Mouse (Mus musculus): ENCODE measurements around the gene Arih1.
"Not testable (repeated sequence)": the region's sequence is repeated elsewhere in the genome, so short reads cannot be mapped to it uniquely, and the experiment has no call there.

Arih1 gene

DNA sequence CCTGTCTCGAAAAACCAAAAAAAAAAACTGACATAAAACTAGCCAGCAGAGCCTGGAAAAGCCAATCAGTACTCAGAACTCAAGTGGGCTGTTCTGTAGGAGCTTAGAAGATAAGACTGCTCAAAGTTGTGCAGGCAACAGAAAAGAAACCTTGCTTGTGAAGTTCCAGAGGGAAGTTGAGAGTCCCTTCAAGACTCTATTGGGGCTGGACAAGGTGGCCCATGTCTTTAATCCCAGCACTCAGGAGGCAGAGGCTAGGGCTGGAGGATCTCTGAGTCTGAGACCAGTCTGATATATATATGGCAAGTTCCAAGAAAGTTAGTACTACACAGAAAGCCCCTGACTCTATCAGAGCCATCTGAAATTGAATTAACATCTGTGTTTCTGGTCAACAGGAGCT, 28.0 kb downstream of the Arih1 start:
- DNase-seq = no peak

DNA sequence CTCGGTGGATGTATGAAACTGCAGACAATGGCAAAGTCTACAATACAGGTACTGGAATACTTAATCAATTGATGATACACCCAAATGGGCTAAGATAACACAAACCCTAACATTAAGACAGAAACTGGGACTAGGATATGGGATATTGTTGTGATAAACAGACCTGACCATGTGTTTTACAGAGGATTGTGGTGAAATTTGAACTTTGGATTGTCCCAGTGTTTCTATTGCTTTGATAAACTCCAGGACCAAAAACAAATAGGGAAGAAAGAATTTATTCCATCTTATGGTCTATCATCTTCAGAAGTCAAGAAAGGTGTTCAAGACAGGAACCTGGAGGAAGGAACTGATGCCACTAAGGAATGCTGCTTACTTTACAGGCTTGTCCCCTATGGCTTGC, 28.7 kb downstream of the Arih1 start:
- no peak for DNase-seq

DNA sequence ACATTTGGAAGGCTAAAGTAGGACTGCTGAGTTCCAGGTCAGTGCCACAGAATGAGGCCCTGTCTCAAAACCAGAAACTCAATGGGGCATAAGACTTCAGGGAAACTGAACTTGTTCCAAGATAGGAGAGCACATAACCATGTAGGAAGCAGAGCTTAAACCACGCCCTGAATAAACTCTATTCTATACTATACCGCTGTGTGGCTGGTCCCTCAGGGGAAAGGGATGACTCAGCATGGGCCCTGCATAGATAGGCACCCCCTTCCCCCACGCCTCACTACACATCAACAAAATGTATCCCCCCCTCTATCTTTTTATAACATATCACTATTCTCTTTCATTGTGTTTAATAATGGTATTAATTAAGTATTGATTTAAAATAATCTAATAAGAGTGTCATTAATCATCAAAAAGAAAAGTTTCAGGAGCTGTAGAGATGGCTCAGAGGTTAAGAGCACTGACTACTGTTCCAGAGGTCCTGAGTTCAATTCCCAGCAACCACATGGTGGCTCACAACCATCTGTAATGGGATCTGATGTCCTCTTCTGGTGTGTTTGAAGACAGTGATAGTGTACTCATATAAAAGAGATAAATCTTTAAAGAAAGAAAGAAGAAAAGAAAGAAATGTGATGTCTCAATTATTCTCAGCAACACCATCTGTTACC, 30.9 kb downstream of the Arih1 start:
- DNase-seq = no peak

DNA sequence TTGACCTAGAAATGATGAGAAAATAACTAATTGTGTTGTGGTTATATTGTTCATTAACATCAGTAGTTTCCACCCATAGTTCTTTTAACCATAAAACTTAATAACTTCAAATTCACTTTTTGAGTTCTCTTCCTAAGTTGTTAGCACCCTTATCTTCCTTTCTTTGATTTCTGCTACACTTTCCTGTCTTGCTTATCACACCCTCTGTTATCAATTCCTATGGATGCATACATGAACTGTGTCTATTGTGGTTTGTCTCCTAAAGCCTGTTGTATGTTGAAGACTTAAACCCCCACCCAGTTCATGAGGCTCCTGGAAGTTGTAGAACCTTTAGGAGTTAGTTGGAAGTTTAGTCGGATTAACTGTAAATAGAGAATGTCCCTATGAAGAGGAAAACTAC, 52.7 kb downstream of the Arih1 start:
- no peak for DNase-seq

DNA sequence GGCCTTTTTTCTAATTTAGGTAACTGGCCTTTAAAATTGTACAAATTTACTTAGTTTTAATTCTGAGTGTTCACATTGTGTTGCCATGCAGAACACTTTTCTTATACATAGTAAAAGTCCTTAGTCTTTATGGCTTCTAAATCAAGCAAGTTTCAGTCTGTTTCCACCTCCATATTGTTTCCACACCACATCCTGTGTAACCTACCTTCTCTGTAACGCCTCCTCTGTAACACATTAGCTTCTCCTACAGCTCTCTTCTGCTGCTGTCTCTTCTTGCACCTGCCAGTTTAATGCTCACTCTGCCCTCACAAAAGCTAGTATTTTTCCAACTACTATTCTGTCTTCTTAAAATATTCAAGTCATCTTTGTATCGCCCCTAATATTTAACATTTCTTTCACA, 54.8 kb downstream of the Arih1 start:
- DNase-seq = no peak

DNA sequence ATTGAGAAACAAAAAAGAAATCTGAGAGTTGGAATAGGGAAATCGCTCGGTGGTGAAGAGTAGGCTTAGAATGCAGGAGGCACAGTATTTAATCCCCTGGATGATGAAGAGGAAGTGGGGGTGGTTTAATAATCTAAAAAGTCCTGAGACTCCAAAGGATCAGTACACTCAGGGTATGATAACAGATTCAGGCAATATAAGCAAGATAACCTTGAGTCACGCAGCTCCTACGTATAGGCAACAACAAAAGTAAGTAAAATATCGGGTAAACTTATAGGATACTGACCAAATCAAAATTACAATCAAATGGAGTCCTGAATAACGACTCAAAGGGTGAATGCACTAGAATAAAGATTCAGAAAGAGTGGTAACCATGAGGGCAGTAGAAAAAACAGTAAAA, 65.9 kb downstream of the Arih1 start:
- no peak for DNase-seq

DNA sequence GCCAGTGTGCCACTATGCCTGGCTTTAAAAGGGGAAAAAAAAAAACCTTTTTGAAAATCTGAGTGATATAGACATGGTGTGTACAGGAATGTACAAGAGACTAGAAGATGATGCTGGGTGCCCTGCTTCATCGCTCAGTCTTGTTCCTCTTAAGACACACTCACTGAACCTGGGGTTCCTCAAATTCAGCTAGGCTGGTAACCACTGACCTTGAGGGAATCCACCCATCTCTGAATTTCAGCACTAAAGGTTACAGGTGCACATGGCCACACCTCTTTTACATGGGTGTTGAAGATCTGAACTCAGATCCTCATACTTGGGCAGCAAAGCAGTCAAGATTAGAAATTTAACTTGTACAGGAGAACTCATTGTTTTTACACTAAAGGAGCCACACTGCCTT, 79.1 kb downstream of the Arih1 start:
- DNase-seq = no peak

DNA sequence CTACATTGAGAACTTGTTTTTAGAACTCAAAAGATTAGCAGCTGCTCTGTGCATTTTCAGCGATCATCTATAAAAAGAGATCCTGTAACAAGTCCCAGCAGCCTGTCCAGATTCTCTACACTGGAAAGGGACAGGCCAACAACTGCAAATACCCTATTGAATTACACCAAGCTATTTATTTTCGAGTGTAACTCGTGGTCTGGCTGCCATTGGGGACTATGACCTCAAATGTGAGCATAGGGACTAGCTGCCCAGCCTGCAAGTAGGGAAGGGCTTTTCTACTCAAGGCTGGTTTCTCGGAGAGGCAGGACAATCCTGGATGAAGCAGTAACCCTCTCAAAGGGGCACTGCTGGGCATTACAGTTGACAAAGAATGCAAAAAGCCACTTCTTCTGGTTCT, 97.3 kb downstream of the Arih1 start:
- DNase-seq = no peak

DNA sequence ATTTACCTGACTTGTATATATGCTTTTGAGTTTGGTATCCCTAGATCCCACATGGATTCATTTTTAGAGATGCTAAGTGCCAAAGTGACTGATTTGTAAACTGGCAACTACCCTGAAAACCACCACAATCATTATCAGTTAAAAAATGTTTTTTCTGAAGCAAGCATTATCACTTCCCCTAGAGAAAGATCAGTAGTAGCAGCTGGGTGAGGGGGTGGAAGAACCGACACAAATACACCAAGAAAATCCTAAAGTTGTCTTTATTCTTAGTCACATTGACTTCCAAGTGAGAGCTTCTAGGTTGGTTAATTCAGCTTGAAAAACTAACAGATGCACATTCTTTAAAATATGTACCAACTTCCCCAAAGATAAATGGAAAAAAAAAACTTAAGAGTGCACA, 98.1 kb downstream of the Arih1 start:
- DNase-seq = no peak

DNA sequence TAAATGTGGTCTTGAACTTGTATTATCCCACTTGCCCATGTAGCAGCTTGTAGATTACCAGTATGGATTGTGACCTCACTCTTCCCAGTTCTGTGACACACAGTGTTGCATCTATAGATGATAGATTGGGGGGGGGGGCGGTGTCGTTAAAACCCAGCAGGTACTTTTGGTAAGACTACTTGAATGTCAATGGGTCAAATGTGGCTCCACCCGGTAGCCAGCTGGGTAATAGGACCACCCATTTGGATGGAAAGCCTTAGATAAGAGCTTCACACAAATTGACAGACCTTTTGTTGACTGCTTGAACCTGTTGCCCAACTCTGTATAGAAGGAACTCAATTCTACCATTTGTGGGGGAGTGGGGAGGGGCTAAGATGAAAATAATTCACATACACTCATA, 99.0 kb downstream of the Arih1 start:
- no peak for DNase-seq

DNA sequence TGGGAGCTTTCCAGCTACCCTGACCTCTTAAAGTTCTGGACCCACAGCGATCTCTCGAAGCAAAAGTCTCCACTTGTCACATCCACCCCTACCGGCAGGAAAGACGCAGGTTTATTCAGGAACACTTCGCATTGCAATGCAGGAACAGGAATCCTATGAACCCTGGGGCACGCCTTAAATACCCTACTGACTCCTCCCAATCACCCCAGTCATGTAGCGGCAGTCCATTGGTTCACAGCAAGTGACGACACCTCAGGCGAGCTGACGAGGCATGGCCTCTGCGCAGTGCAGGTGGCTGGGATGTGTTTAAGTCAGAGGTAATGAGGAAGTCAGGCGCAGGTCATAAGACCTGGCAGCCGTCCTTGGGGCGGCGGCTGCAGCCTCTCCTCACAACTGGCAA, 110.8 kb downstream of the Arih1 start:
- DNase-seq = no peak

DNA sequence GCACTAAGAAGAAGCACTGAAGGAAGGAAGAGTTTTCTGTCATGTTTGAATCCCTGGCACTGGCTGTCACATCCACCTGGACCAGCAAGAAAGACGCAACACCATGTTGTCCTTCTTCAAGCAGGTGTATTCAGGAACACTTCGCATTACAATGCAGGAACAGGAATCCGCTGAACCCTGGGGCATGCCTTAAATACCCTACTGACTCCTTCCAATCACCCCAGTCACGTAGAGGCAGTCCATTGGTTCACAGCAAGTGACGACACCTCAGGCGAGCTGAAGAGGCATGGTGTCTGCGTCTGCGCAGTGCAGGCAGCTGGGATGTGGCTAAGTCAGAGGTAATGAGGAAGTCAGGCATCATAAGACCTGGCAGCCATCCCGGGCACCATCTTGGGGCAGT, 116.8 kb downstream of the Arih1 start:
- DNase-seq = no peak

DNA sequence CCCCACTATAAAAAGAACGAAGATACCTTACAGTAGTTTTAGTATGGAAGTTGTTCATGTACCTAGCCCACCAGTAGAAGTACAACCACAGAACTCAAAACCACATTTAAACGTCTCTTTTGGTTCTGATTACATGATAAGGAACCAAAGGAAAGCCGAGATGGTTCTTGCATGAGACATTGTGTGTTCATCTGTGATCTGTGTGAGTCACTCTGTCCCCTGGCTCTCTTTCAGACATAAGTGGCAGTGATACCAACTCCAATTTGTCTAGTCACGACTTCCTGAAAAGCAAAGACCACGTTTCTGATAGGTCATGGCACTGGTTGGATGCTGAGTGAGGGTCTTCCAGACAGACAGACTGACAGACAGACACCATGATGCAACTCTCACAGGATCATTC, 117.2 kb downstream of the Arih1 start:
- no peak for DNase-seq

DNA sequence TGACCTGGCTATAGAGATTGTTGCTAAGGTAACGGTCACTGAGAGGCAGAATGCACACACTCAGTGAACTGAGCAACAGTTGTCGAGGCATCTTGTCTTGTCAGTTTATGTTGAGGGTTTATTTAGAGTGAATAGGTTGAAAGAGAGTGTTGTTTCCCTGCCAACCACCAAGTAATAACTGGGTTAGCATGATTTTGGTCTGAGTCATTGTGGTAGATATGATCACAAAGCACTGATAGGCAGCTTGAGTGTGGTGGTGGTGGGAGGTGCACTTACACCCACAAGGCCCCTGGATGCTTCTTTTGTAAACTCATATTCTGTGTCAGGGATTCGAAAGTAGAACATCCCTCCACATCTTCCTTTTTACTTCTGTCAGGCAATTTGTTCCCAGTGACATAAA, 125.9 kb downstream of the Arih1 start:
- not testable (repeated sequence) for DNase-seq

DNA sequence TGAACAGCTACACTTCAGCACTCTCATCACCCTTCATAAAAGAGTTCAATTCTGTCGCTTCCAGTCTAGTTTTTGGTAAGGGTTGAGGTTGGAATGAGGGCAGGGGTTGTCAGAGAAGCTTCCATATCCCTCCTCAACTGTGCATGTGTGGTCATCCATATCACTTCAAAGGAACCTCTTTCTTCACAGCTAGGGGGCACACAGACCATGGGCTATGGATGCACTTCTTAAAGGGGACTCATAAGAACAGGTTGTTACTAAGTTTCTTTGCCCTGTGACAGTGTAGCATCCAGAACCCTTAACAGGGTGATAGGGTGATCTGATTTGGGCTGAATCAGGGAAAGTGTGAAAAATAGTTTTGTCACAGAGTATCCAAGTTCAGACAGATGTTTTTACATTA, 128.4 kb downstream of the Arih1 start:
- DNase-seq = not testable (repeated sequence)

DNA sequence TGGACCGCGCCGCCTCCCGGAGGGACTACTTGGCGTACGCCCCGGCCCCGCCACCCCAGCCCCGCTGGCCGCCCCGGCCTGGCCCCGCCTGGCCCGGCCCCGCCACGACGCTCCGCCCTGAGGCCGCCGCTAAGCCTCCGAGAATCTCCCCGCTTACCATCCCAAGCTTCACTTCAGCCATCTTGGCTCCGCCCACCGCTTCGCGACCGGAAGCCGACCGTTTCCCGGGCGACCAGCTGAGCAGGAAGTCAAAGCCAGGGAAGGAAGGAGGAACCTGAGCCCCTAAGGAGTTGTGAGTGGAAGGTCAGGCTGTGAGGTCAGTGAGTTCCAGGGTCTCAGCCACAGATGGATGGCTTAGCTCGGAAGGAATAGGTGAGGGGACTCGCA, 133.2 kb downstream of the Arih1 start, which contains the start of gene Bbs4:
Bbs4 (minus strand) TSS at position 256 of the 387 bp plus-strand sequence.
- peak; percentile 93 for DNase-seq

DNA sequence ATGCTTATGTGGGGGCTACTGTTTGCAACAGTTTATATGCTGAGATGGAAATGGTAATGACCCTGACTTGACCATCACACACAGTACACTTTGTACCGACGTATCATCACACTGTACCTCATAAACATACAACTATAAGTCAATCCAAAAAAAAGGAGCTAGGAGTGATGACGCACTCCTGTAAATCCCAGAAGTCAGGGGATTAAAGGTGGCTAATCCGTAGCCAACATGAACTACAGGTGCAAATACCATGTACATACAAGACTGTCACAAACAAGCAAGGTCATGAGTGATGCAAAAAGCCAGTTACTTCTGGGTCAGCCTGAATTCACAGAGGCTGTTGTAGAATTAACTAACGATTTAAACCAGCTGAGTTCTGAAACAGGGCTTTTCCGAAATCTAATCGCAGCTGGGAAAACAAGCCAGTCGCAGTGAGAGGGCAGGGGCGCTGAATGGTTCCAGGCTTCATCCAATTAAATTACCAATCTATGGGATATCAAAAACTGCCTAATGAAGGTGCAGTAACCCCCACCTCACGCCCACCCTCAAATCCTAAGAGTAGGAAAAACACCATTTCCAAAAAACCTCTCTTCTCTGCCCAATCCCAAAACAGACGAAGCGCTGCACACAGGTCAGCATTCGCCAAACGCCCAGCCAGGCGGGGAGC, 133.7 kb downstream of the Arih1 start:
- no peak for DNase-seq

DNA sequence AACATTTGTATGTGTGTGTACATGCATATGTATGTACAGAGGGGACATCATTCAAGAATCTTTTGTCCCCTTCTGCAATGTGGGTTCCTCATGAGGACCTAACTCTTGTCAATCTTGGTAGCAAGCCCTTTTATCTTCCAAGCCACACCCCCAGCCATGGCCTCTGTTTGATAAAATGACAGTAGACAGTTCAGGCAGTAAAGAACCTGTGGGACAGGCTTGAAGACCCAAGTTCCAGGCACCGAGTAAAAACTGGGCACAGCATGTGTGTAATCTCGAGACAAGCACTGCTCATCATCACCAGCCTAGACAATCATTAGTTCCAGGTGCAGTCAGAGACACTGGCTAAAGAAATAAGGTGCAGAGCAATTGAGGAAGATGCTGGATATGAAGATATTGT, 140.2 kb downstream of the Arih1 start:
- DNase-seq = no peak

DNA sequence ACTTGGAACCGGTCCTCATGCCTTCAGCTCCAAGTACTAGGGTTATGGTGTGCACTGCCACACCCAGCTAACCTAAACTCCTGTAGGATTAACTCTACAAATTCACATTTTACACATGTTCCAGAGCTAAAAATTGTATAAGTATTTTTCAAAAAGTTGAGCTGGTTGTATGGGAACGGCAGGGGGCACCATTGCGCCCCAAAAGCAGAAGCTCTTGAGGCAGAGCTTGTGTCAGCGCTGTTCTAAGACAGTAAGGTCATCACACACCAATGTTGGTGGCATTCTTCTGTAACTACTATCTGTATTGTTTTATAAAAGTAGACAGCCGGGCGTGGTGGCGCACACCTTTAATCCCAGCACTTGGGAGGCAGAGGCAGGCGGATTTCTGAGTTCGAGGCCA, 146.4 kb downstream of the Arih1 start:
- peak; percentile 11 for DNase-seq

DNA sequence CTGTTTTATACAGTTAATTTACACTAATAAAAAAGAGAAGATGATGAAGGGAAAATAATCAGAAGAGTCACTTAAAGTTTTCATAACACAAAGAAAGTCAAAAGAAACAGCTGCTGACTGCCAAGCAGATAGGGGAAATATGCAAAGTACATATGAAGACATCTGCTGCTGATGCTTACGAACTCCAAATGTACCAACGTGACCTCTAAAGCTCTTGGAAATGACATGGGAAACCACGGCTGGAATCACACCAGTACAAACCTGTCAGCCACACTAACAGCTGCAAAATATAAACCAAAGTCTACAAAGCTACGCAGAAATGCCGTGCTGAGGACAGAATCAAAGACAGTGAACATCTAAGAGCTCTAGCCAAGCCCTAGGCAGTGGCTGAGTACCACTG, 147.3 kb downstream of the Arih1 start:
- no peak for DNase-seq

DNA sequence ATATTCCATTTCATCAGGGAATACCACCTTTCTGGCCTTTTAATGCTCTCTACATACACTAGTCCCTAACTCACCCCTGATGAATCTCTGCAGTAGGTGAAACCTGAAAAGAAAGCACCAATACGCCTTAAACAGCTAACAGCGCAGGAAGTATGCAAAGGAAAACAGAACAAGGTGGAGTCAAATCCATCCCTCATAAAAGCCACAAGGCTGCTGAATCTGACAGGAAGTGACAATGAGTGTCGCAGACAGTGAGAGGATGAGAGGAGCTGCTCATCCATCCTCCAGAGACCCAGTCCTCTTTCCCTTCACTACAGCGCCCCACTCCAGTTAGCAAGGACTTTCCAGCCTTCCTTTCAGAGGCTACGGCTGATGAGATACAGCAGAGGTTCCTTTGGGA, 148.0 kb downstream of the Arih1 start:
- DNase-seq = no peak

Data from kidney, adult 18-20 months (tissue).